Mouse (Mus musculus) midbrain, embryonic 14.5 days (tissue): ENCODE results near the gene Ccdc154. TPM values are rescaled to one million over a fixed set of nuclear protein-coding genes. Genes with fewer than 3 reads are reported as not detected.
A peak's percentile ranks its signal among the peaks of the same experiment; 100 is the strongest.

Experiments
- ATAC-seq: fragments of 200-750 bp; cut with Nextera tagmentation; 2 replicates; pipeline ENCODE4 v1.8.0; 2017; ENCODE audit warnings: moderate number of reproducible peaks, moderate library complexity; ENCODE audit not compliant: low FRiP score, low TSS enrichment
- DNase-seq: peaks from one replicate; pipeline ENCODE4 v3.0.0-alpha.2; 2015
- H3K27ac ChIP-seq: fragments of 300-500 bp; sonication (generic); replicated peaks from 2 replicates; pipeline ENCODE4 v1.5.1; 2014; ENCODE audit warnings: mild to moderate bottlenecking, low read depth, low read length, moderate library complexity
- H3K27me3 ChIP-seq: fragments of 300-500 bp; sonication (generic); 2 replicates; pipeline ENCODE4 v1.6.1; 2014; ENCODE audit warnings: low read length, control low read depth, mixed read lengths; ENCODE audit not compliant: control insufficient read depth, insufficient read depth
- H3K36me3 ChIP-seq: fragments of 300-500 bp; sonication (generic); 2 replicates; pipeline ENCODE4 v1.6.1; 2014; ENCODE audit warnings: low read length, control low read depth; ENCODE audit not compliant: control insufficient read depth, insufficient read depth
- H3K4me1 ChIP-seq: fragments of 300-500 bp; sonication (generic); 2 replicates; pipeline ENCODE4 v1.6.1; 2014; ENCODE audit warnings: mild to moderate bottlenecking, antibody characterized with exemption, low read length, control low read depth; ENCODE audit not compliant: control insufficient read depth, insufficient read depth
- H3K4me2 ChIP-seq: fragments of 300-500 bp; sonication (generic); 2 replicates; pipeline ENCODE4 v1.6.1; 2014; ENCODE audit warnings: mild to moderate bottlenecking, low read length, moderate library complexity
- H3K4me3 ChIP-seq: fragments of 300-500 bp; sonication (generic); replicated peaks from 2 replicates; pipeline ENCODE4 v1.5.1; 2014; ENCODE audit warnings: low read depth, low read length
- H3K9ac ChIP-seq: fragments of 300-500 bp; sonication (generic); replicated peaks from 2 replicates; pipeline ENCODE4 v1.6.1; 2014; ENCODE audit warnings: mild to moderate bottlenecking, low read length, moderate library complexity
- H3K9me3 ChIP-seq: fragments of 300-500 bp; sonication (generic); 2 replicates; pipeline ENCODE4 v1.6.1; 2016; ENCODE audit warnings: low read length, control low read depth, mixed read lengths; ENCODE audit not compliant: control insufficient read depth
- WGBS: fragments of 180-500 bp; shearing (Covaris S2); extraction: QIAGEN DNeasy Blood & Tissue Kit; methylation state at CpG from one replicate; pipeline ENCODE4 v1.1.7; 2014; 5-methylcytosine and 5-hydroxymethylcytosine counted together
- polyA plus RNA-seq: library from polyadenylated mRNA; unstranded; fragments of >200 nt; fragmentation: Nextera tagmentation; extraction: Ambion mirVana; gene quantifications from 2 replicates; pipeline ENCODE4 v1.2.1, GENCODE M21; 2014

Ccdc154 gene
- polyA plus RNA-seq, 1 experiment from 2014 or later, result not detected

DNA sequence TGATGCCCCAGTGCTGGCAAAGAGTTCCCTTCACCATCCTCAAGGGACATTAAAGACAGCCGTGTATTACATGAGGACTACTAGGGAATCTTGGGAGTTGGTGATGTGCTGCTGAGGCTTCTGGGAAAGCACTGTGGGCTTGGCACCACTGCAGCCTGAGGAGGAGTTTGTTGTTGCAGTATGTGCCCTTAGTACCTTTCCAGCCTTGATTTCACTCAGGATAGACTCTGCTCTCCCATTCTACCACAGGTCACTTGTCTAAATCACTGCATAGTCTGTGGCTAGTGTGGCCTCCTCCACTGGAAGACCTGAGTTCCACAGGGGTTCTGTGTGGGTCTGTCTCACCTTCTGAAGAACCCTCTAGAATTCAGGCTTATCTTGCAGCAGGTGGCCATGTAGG lies 58.5 kb downstream of the Ccdc154 start:
- ATAC-seq (no peak), DNase-seq (no peak)
- Histone ChIP-seq H3K9me3 (no peaks in the 10 kb centered on the region), H3K4me3 (no peak overlapping the region), H3K9ac (0 out of 2 replicates have a peak overlapping the region, but pooled peaks have one; percentile 9), H3K27me3 (no peaks in the 10 kb centered on the region), H3K36me3 (peaks cover 27% of the 10 kb centered on the region), H3K4me2 (no peak overlapping the region), H3K27ac (no peak overlapping the region), H3K4me1 (peaks cover 10% of the 10 kb centered on the region; the same call in 1 of the 2 replicates)
- WGBS, result 93% methylated on average over 1 of the region's 1 CpGs

Other genes with a start within 250 kb of the Ccdc154 start
- gene Mapk8ip3, start 225.5 kb upstream of the Ccdc154 start, polyA plus RNA-seq, result 83.3 and 86.1 TPM in 2 replicates
- 66.9 and 71.0 TPM in 2 replicates for gene Jpt2, start 201.8 kb upstream of the Ccdc154 start, polyA plus RNA-seq
- 6.7 and 9.2 TPM in 2 replicates for gene Cramp1l, start 146.7 kb upstream of the Ccdc154 start, polyA plus RNA-seq
- gene Ift140, start 146.4 kb upstream of the Ccdc154 start, polyA plus RNA-seq, result 16.6 and 17.3 TPM in 2 replicates
- 6.5 and 10.8 TPM in 2 replicates for gene Tmem204, start 78.9 kb upstream of the Ccdc154 start, polyA plus RNA-seq
- gene Telo2, start 46.5 kb upstream of the Ccdc154 start, polyA plus RNA-seq, result 34.1 and 34.4 TPM in 2 replicates
- gene Ptx4, start 41.7 kb upstream of the Ccdc154 start, polyA plus RNA-seq, result not detected in 2 replicates
- gene Clcn7, start 29.1 kb upstream of the Ccdc154 start, polyA plus RNA-seq, result 26.3 and 29.9 TPM in 2 replicates
- not detected in 2 replicates for gene Gm38655, start 13.0 kb downstream of the Ccdc154 start, polyA plus RNA-seq
- gene BC003965, start 22.1 kb downstream of the Ccdc154 start, polyA plus RNA-seq, result 33.6 and 34.3 TPM in 2 replicates
- gene Unkl, start 25.9 kb downstream of the Ccdc154 start, polyA plus RNA-seq, result 9.2 and 9.5 TPM in 2 replicates
- 79.0 and 83.9 TPM in 2 replicates for gene Gnptg, start 77.7 kb downstream of the Ccdc154 start, polyA plus RNA-seq
- gene Tsr3, start 77.7 kb downstream of the Ccdc154 start, polyA plus RNA-seq, result 52.1 and 56.9 TPM in 2 replicates
- gene Baiap3, start 93.9 kb downstream of the Ccdc154 start, polyA plus RNA-seq, result 11.6 and 17.7 TPM in 2 replicates
- gene Ube2i, start 112.2 kb downstream of the Ccdc154 start, polyA plus RNA-seq, result 505 and 564 TPM in 2 replicates
- not detected in 2 replicates for gene Prss34, start 135.9 kb downstream of the Ccdc154 start, polyA plus RNA-seq
- gene Prss28, start 146.2 kb downstream of the Ccdc154 start, polyA plus RNA-seq, result not detected in 2 replicates
- not detected in 2 replicates for gene Prss29, start 156.2 kb downstream of the Ccdc154 start, polyA plus RNA-seq
- gene Tpsab1, start 183.1 kb downstream of the Ccdc154 start, polyA plus RNA-seq, result not detected in 2 replicates
- 0.20 TPM in 1 of 2 replicates, not detected in the other for gene Tpsb2, start 203.8 kb downstream of the Ccdc154 start, polyA plus RNA-seq
- 0.61 and 1.2 TPM in 2 replicates for gene Tpsg1, start 206.8 kb downstream of the Ccdc154 start, polyA plus RNA-seq